Mouse (Mus musculus): ENCODE measurements at regions not wholly inside any gene's neighbourhood (a gene's known extent, or its start where the extent isn't known, plus 50 kb on each side); places are given as distances from the start of the nearest gene placed in this dataset.
A peak's percentile ranks its signal among the peaks of the same experiment; 100 is the strongest.

DNA sequence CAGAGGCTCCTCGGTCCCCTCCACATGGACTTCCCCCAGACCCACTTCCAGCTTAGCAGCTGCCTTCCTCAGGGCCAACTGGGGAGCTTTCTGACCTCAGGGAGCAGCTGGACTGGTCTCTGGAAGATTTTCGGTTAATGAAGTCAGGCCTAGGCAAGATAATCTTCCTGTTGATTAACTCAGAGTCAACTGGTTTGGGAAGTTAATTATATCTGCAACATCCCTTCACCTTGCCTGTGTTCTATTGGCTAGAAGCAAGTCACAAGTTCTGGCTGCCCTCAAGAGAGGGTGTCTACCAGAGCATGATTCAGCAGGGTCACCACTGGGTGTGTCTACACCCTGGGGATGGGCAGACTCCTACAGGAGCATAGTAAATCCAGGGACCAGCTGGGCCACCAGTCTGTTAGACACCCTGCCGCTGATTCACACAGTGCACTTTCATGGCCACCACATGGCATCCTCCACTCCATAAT lies 53.9 kb upstream of the Maml3 start:
- Histone ChIP-seq H3K4me3 (ENCODE audit: low read depth, low read length) (no peak overlapping the region), H3K9ac (ENCODE audit: low read length) (no peak overlapping the region), H3K27me3 (ENCODE audit: control insufficient read depth, insufficient read depth, low read length) (no peaks in the 10 kb centered on the region), H3K27ac (replicated peaks) (peak overlapping the region; percentile 30; the same call in 1 of the 2 replicates), H3K4me1 (replicated peaks; ENCODE audit: control insufficient read depth, insufficient read depth) (no peaks in the 10 kb centered on the region), H3K9me3 (ENCODE audit: control insufficient read depth, low read length) (no peaks in the 10 kb centered on the region), H3K4me2 (replicated peaks; ENCODE audit: low read depth) (no peak overlapping the region), H3K36me3 (ENCODE audit: control insufficient read depth, insufficient read depth, low read length) (no peaks in the 10 kb centered on the region)
- WGBS: 72% methylated on average over 3 of the region's 3 CpGs
- DNase-seq (ENCODE audit: low spot score) (no peak), ATAC-seq (ENCODE audit: low FRiP score, low TSS enrichment) (peak; percentile 53; the same call in 1 of the 2 replicates)
- TF ChIP-seq CTCF (IDR thresholded peaks at IDR 0.05; ENCODE audit: low read depth): no peak
- peak; percentile 47 for TF ChIP-seq EP300 (optimal IDR thresholded peaks at IDR 0.05)

- H3K27ac ChIP-seq (replicated peaks): no peak overlapping the region
Measured at GRCm38 (mm10) chr3:52161688-52162087, 56.8 kb upstream of the Maml3 start.

DNA sequence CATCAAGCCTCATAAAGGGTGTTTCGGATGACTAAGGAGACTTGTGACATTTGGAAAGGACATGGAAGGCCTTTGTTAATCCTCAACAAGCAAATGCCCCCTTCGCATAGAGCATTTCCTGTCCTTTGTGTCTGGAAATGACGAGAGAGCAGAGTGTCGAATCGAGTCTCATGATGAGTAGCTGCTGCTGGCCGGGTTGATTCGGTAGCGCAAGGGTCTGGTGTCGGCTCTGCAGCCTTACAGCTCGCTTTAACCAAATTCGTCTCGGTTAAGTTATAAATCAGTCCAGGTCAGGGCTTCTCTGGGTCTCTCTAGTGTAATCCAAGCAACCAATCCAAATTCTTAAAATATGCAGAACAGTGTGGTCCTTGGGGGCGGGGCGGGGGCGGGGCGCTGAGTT lies 59.1 kb upstream of the Maml3 start:
- DNase-seq (ENCODE audit: low spot score) (no peak), ATAC-seq (ENCODE audit: low FRiP score, low TSS enrichment) (no peak)
- Histone ChIP-seq H3K4me2 (replicated peaks; ENCODE audit: low read depth) (no peak overlapping the region), H3K9me3 (ENCODE audit: control insufficient read depth, low read length) (no peaks in the 10 kb centered on the region), H3K36me3 (ENCODE audit: control insufficient read depth, insufficient read depth, low read length) (no peaks in the 10 kb centered on the region), H3K27me3 (ENCODE audit: control insufficient read depth, insufficient read depth, low read length) (no peaks in the 10 kb centered on the region), H3K27ac (replicated peaks) (no peak overlapping the region), H3K9ac (ENCODE audit: low read length) (no peak overlapping the region), H3K4me3 (ENCODE audit: low read depth, low read length) (no peak overlapping the region), H3K4me1 (replicated peaks; ENCODE audit: control insufficient read depth, insufficient read depth) (no peaks in the 10 kb centered on the region)
- TF ChIP-seq CTCF (IDR thresholded peaks at IDR 0.05; ENCODE audit: low read depth) (no peak), EP300 (optimal IDR thresholded peaks at IDR 0.05) (no peak)
- 51% methylated on average over 16 of the region's 16 CpGs for WGBS

More at GRCm38 (mm10) chr3:52161688-52162087, 56.8 kb upstream of the Maml3 start:
- no peak for DNase-seq (ENCODE audit: low spot score)
- Histone ChIP-seq H3K4me2 (replicated peaks; ENCODE audit: low read depth) (no peak overlapping the region), H3K9ac (ENCODE audit: low read length) (no peak overlapping the region), H3K4me1 (replicated peaks; ENCODE audit: control insufficient read depth, insufficient read depth) (no peaks in the 10 kb centered on the region), H3K9me3 (ENCODE audit: control insufficient read depth, low read length) (no peaks in the 10 kb centered on the region), H3K27me3 (ENCODE audit: control insufficient read depth, insufficient read depth, low read length) (no peaks in the 10 kb centered on the region), H3K4me3 (ENCODE audit: low read depth, low read length) (no peak overlapping the region), H3K36me3 (ENCODE audit: control insufficient read depth, insufficient read depth, low read length) (no peaks in the 10 kb centered on the region)
- no peak for TF ChIP-seq EP300 (optimal IDR thresholded peaks at IDR 0.05)
- TF ChIP-seq CTCF (IDR thresholded peaks at IDR 0.05; ENCODE audit: low read depth): no peak
- ATAC-seq (ENCODE audit: low FRiP score, low TSS enrichment): no peak
- WGBS: 58% methylated on average over 3 of the region's 3 CpGs

DNA sequence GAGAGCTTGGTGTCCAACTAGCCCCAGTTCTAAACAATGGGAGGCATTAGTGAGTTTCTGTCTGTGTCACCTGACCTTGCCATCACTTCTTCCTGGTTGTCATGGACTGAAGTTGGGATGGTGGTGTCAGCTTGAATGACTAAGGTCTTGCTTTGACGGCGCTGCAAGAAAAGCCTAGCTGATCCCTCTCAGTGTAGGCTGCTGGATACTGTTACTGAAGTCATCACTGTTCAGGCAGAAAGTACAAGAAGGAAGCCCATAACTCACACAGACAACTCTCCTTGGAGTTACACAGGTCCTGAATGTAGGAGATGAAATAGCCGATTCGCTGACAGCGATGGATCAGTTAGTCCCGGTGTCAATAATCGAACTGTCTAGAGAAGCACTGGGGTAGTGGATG lies 62.5 kb upstream of the Maml3 start:
- whole genome bisulfite sequencing: 92% methylated on average over 7 of the region's 7 CpGs

DNA sequence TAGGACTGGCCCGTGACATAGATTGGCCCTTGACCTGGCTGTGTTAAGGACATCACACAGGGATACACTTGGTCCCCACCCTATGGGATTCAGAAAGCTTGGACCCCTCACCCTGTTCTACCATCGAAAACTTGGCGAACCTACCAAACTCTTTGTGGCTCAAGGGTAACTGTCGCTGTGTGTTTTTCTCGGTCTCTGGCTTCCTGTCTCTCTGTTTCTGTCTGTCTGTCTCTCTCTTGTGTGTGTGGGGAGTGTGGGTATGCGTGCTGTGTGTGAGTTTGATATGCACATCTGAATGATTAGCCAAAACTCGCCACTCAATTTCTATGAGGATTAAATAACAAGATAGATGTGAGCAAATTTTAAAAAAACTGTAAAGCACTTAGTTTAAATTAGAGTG lies 66.0 kb upstream of the Maml3 start:
- TF ChIP-seq EP300 (optimal IDR thresholded peaks at IDR 0.05) (no peak), CTCF (IDR thresholded peaks at IDR 0.05; ENCODE audit: low read depth) (no peak)
- no peaks in the 10 kb centered on the region for H3K36me3 ChIP-seq (ENCODE audit: control insufficient read depth, insufficient read depth, low read length)
- DNase-seq (ENCODE audit: low spot score) (no peak), ATAC-seq (ENCODE audit: low FRiP score, low TSS enrichment) (no peak)
- no peak overlapping the region for H3K9ac ChIP-seq (ENCODE audit: low read length)
- H3K4me2 ChIP-seq (replicated peaks; ENCODE audit: low read depth): no peak overlapping the region
- no peaks in the 10 kb centered on the region for H3K9me3 ChIP-seq (ENCODE audit: control insufficient read depth, low read length)
- 87% methylated on average over 7 of the region's 7 CpGs for WGBS
- H3K4me3 ChIP-seq (ENCODE audit: low read depth, low read length): no peak overlapping the region
- H3K4me1 ChIP-seq (replicated peaks; ENCODE audit: control insufficient read depth, insufficient read depth): 0 out of 2 replicates have a peak, but pooled peaks cover 2% of the 10 kb centered on the region
- H3K27ac ChIP-seq (replicated peaks): no peak overlapping the region
- no peaks in the 10 kb centered on the region for H3K27me3 ChIP-seq (ENCODE audit: control insufficient read depth, insufficient read depth, low read length)

More for the DNA sequence above, 62.5 kb upstream of the Maml3 start:
- Histone ChIP-seq H3K27me3 (ENCODE audit: control insufficient read depth, insufficient read depth, low read length) (no peaks in the 10 kb centered on the region), H3K4me1 (replicated peaks; ENCODE audit: control insufficient read depth, insufficient read depth) (no peaks in the 10 kb centered on the region), H3K9ac (ENCODE audit: low read length) (no peak overlapping the region), H3K9me3 (ENCODE audit: control insufficient read depth, low read length) (no peaks in the 10 kb centered on the region), H3K27ac (replicated peaks) (no peak overlapping the region), H3K4me2 (replicated peaks; ENCODE audit: low read depth) (no peak overlapping the region), H3K4me3 (ENCODE audit: low read depth, low read length) (no peak overlapping the region), H3K36me3 (ENCODE audit: control insufficient read depth, insufficient read depth, low read length) (no peaks in the 10 kb centered on the region)
- TF ChIP-seq EP300 (optimal IDR thresholded peaks at IDR 0.05) (no peak), CTCF (IDR thresholded peaks at IDR 0.05; ENCODE audit: low read depth) (no peak)
- no peak for DNase-seq (ENCODE audit: low spot score)
- no peak for ATAC-seq (ENCODE audit: low FRiP score, low TSS enrichment)

GRCm38 (mm10) chr3:52171303-52171702 lies 66.4 kb upstream of the Maml3 start:
- no peaks in the 10 kb centered on the region for H3K9me3 ChIP-seq (ENCODE audit: control insufficient read depth, low read length)
- H3K4me1 ChIP-seq (replicated peaks; ENCODE audit: control insufficient read depth, insufficient read depth): 0 out of 2 replicates have a peak, but pooled peaks cover 2% of the 10 kb centered on the region
- H3K36me3 ChIP-seq (ENCODE audit: control insufficient read depth, insufficient read depth, low read length): no peaks in the 10 kb centered on the region
- no peak overlapping the region for H3K9ac ChIP-seq (ENCODE audit: low read length)
- DNase-seq (ENCODE audit: low spot score): no peak
- TF ChIP-seq CTCF (IDR thresholded peaks at IDR 0.05; ENCODE audit: low read depth): no peak
- no peak for TF ChIP-seq EP300 (optimal IDR thresholded peaks at IDR 0.05)
- H3K4me2 ChIP-seq (replicated peaks; ENCODE audit: low read depth): no peak overlapping the region
- 59% methylated on average over 5 of the region's 5 CpGs for WGBS
- ATAC-seq (ENCODE audit: low FRiP score, low TSS enrichment): no peak
- no peak overlapping the region for H3K27ac ChIP-seq (replicated peaks)
- no peaks in the 10 kb centered on the region for H3K27me3 ChIP-seq (ENCODE audit: control insufficient read depth, insufficient read depth, low read length)
- no peak overlapping the region for H3K4me3 ChIP-seq (ENCODE audit: low read depth, low read length)
